ENCODE assay signal across 31 mouse cellular contexts in the genomic region with DNA sequence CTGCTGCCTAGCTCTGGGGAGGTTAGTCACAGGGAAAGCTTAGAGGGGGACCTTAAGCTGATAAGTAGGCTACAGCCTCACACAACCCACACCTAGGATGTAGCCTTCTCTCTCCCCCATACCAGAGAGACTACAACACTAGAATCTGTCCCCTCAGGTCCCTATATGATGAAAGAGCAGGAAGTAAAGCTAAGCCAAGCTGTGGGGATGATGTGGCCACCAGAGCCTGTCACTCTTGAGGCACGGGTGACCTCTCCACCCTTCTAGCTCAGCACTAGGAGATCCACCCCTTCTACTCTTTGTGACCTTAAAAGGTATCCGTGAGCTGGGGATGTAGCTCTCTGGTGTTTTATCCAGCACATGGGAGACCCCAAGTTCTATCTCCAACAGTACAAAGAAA. TPM values are rescaled to one million over a fixed set of nuclear protein-coding genes. Genes with fewer than 3 reads are reported as not detected.
DNase-seq lines count a peak whose midpoint lies in the region; ATAC-seq and TF ChIP-seq lines count a peak whose summit lies in the region.
"Had no signal": no experiment of that assay in that cellular context is flagged by ENCODE, and none has a peak within 500 bp of the region (broad histone marks: within the 10 kb centered on the region; RNA-seq: fewer than 3 reads in every experiment).

No protein-coding gene starts in this region.

- no peak overlapping the region for H3K4me2 ChIP-seq in liver, embryonic 15.5 days
- no peak overlapping the region for H3K4me2 ChIP-seq in hindbrain, embryonic 16.5 days (ENCODE audit: low read length)
- H3K4me2 ChIP-seq: forebrain, embryonic 13.5 days; heart, embryonic 12.5 days; heart, embryonic 15.5 days; hindbrain, embryonic 13.5 days had no signal

- WGBS in liver, embryonic 15.5 days (ENCODE audit: insufficient replicate concordance) = 39% methylated on average over 2 of the region's 2 CpGs
- WGBS in limb, embryonic 10.5 days = 84% methylated on average over 2 of the region's 2 CpGs
- WGBS in hindbrain, embryonic 16.5 days = 77% methylated on average over 2 of the region's 2 CpGs

- ATAC-seq in liver, embryonic 15.5 days (ENCODE audit: insufficient read depth) = no peak
- peak; percentile 14; the same call in 1 of the 2 replicates for ATAC-seq in neutrophil, adult 5-6 weeks (ENCODE audit: extremely low read depth, insufficient number of reproducible peaks, low FRiP score, poor library complexity, severe bottlenecking)
- ATAC-seq in hindbrain, embryonic 16.5 days = no peak
- ATAC-seq: forebrain, embryonic 13.5 days; forebrain, embryonic 16.5 days; hindbrain, postnatal 0 days; inflammation-experienced regulatory T-cells, adult 6 months; Patski had no signal

- no peak for TF ChIP-seq CTCF in testis, adult 2 months (IDR thresholded peaks at IDR 0.05; ENCODE audit: control insufficient read depth, insufficient read depth, insufficient replicate concordance, low read depth, low read length)

- H3K4me3 ChIP-seq in liver, embryonic 15.5 days (replicated peaks) = no peak overlapping the region
- H3K4me3 ChIP-seq in testis, adult 2 months (ENCODE audit: control insufficient read depth, low read depth, low read length) = no peak overlapping the region
- H3K4me3 ChIP-seq in limb, embryonic 10.5 days = no peak overlapping the region
- no peak overlapping the region for H3K4me3 ChIP-seq in hindbrain, embryonic 16.5 days (ENCODE audit: low read length)
- H3K4me3 ChIP-seq: forebrain, embryonic 10.5 days; forebrain, embryonic 13.5 days; heart, embryonic 12.5 days; heart, embryonic 15.5 days; hindbrain, embryonic 10.5 days; hindbrain, embryonic 13.5 days had no signal

- no peak overlapping the region for H3K9ac ChIP-seq in liver, embryonic 15.5 days
- no peak overlapping the region for H3K9ac ChIP-seq in hindbrain, embryonic 16.5 days (ENCODE audit: low read depth, low read length)
- H3K9ac ChIP-seq: forebrain, embryonic 13.5 days; heart, embryonic 12.5 days; heart, embryonic 15.5 days; hindbrain, embryonic 13.5 days had no signal

- no peaks in the 10 kb centered on the region for H3K36me3 ChIP-seq in liver, embryonic 15.5 days (replicated peaks)
- H3K36me3 ChIP-seq in testis, adult 2 months (ENCODE audit: control insufficient read depth, insufficient read depth, low read length) = no peaks in the 10 kb centered on the region
- no peaks in the 10 kb centered on the region for H3K36me3 ChIP-seq in limb, embryonic 10.5 days
- H3K36me3 ChIP-seq in hindbrain, embryonic 16.5 days (ENCODE audit: control insufficient read depth, insufficient read depth, low read length) = no peaks in the 10 kb centered on the region
- H3K36me3 ChIP-seq: forebrain, embryonic 10.5 days; G1E; heart, embryonic 12.5 days; heart, embryonic 15.5 days; hindbrain, embryonic 10.5 days; hindbrain, embryonic 13.5 days had no signal

- DNase-seq in liver = no peak
- DNase-seq in testis, postnatal 10 days (ENCODE audit: low spot score) = no peak
- DNase-seq in limb, embryonic 10.5 days (ENCODE audit: low spot score) = no peak
- DNase-seq in cerebellum, adult 8-10 months = no peak
- DNase-seq: adrenal gland, postnatal 10 days; adrenal gland, postnatal 36 days; B cell, adult 2 months; cerebellum, adult 11 months; cerebellum, adult 2 months; cerebellum, postnatal 10 days; cerebellum, postnatal 36 days; embryo, embryonic 11 days; gastrocnemius, postnatal 25 days; heart, postnatal 10 days; heart, postnatal 36 days had no signal

- no peak for TF ChIP-seq POLR2A in testis, adult 2 months (IDR thresholded peaks at IDR 0.05; ENCODE audit: control insufficient read depth, low read depth, low read length)

- H3K9me3 ChIP-seq in liver, embryonic 15.5 days (replicated peaks) = no peaks in the 10 kb centered on the region
- no peaks in the 10 kb centered on the region for H3K9me3 ChIP-seq in limb, embryonic 10.5 days (replicated peaks)
- H3K9me3 ChIP-seq in hindbrain, embryonic 16.5 days (ENCODE audit: control insufficient read depth, low read length) = no peaks in the 10 kb centered on the region
- H3K9me3 ChIP-seq: forebrain, embryonic 13.5 days; heart, embryonic 12.5 days; heart, embryonic 15.5 days; hindbrain, embryonic 13.5 days had no signal

- H3K27me3 ChIP-seq in liver, embryonic 15.5 days = peaks cover 22% of the 10 kb centered on the region; the same call in 1 of the 2 replicates
- H3K27me3 ChIP-seq in testis, adult 2 months (ENCODE audit: control insufficient read depth, insufficient read depth, low read length) = no peaks in the 10 kb centered on the region
- peaks cover 12% of the 10 kb centered on the region; the same call in 1 of the 2 replicates for H3K27me3 ChIP-seq in limb, embryonic 10.5 days (ENCODE audit: low read depth, poor library complexity, severe bottlenecking)
- H3K27me3 ChIP-seq in hindbrain, embryonic 16.5 days (replicated peaks; ENCODE audit: control insufficient read depth, insufficient read depth, low read length) = no peaks in the 10 kb centered on the region
- H3K27me3 ChIP-seq: Patski had no signal

- H3K4me1 ChIP-seq in liver, embryonic 15.5 days (replicated peaks) = peaks cover 20% of the 10 kb centered on the region
- H3K4me1 ChIP-seq in testis, adult 2 months (ENCODE audit: control insufficient read depth, insufficient read depth, low read length) = no peaks in the 10 kb centered on the region
- H3K4me1 ChIP-seq in limb, embryonic 10.5 days = peaks cover 40% of the 10 kb centered on the region
- no peaks in the 10 kb centered on the region for H3K4me1 ChIP-seq in hindbrain, embryonic 16.5 days (ENCODE audit: control insufficient read depth, insufficient read depth, low read depth, low read length)
- H3K4me1 ChIP-seq: forebrain, embryonic 13.5 days; heart, embryonic 12.5 days; hindbrain, embryonic 13.5 days had no signal

- 0 out of 2 replicates have a peak overlapping the region, but pooled peaks have one; percentile 19 for H3K27ac ChIP-seq in liver, embryonic 15.5 days (replicated peaks)
- 0 out of 2 replicates have a peak overlapping the region, but pooled peaks have one; percentile 63 for H3K27ac ChIP-seq in testis, adult 2 months (ENCODE audit: control insufficient read depth, insufficient read depth, low read depth, low read length)
- H3K27ac ChIP-seq in limb, embryonic 10.5 days = peak overlapping the region; percentile 54; the same call in 1 of the 2 replicates
- H3K27ac ChIP-seq in hindbrain, embryonic 16.5 days (ENCODE audit: low read depth, low read length) = no peak overlapping the region
- H3K27ac ChIP-seq: forebrain, embryonic 10.5 days; forebrain, embryonic 13.5 days; heart, embryonic 15.5 days; hindbrain, embryonic 10.5 days; hindbrain, embryonic 13.5 days; hindbrain, postnatal 0 days had no signal

RNA-seq across cellular contexts. Expression of a gene that starts 1.1 kb away (rescaled TPM):
- 185 and 214 TPM in 2 replicates for polyA plus RNA-seq in liver, embryonic 15.5 days (2015; fragmentation: Nextera tagmentation; extraction: Ambion mirVana)
- 197 and 328 TPM in 2 replicates for polyA plus RNA-seq in testis, adult 2 months (2012; rRNA removed)
- not detected in 2 replicates for polyA plus RNA-seq in limb, embryonic 10.5 days (2016; fragmentation: Nextera tagmentation; extraction: Ambion mirVana)
- 246 and 252 TPM in 2 replicates for total RNA-seq in neutrophil, adult 5-6 weeks (2017)
- polyA plus RNA-seq in hindbrain, embryonic 16.5 days (2015; fragmentation: Nextera tagmentation; extraction: Ambion mirVana) = 0.76 and 0.93 TPM in 2 replicates
- total RNA-seq: CH12.LX, G1E had no signal
- polyA plus RNA-seq: forebrain, embryonic 10.5 days; forebrain, embryonic 13.5 days; forebrain, embryonic 16.5 days; hindbrain, embryonic 10.5 days; hindbrain, embryonic 13.5 days had no signal

RNA-seq across cellular contexts. Expression of a gene that starts 6.5 kb away (rescaled TPM):
- polyA plus RNA-seq in liver, embryonic 15.5 days (2015; fragmentation: Nextera tagmentation; extraction: Ambion mirVana) = 12.0 and 12.2 TPM in 2 replicates
- polyA plus RNA-seq in testis, adult 2 months (2012; rRNA removed) = 7.5 and 7.6 TPM in 2 replicates
- polyA plus RNA-seq in limb, embryonic 10.5 days (2016; fragmentation: Nextera tagmentation; extraction: Ambion mirVana) = 32.7 and 37.0 TPM in 2 replicates
- 2.9 and 4.1 TPM in 2 replicates for total RNA-seq in neutrophil, adult 5-6 weeks (2017)
- 56.4 and 59.8 TPM in 2 replicates for polyA plus RNA-seq in hindbrain, embryonic 16.5 days (2015; fragmentation: Nextera tagmentation; extraction: Ambion mirVana)

RNA-seq across cellular contexts. Expression of a gene that starts 7.4 kb away (rescaled TPM):
- polyA plus RNA-seq in liver, embryonic 15.5 days (2015; fragmentation: Nextera tagmentation; extraction: Ambion mirVana) = 25.0 and 29.0 TPM in 2 replicates
- 92.9 and 102 TPM in 2 replicates for polyA plus RNA-seq in testis, adult 2 months (2012; rRNA removed)
- 36.3 and 37.0 TPM in 2 replicates for polyA plus RNA-seq in limb, embryonic 10.5 days (2016; fragmentation: Nextera tagmentation; extraction: Ambion mirVana)
- 31.8 and 39.5 TPM in 2 replicates for total RNA-seq in neutrophil, adult 5-6 weeks (2017)
- 161 and 196 TPM in 2 replicates for polyA plus RNA-seq in hindbrain, embryonic 16.5 days (2015; fragmentation: Nextera tagmentation; extraction: Ambion mirVana)

RNA-seq across cellular contexts. Expression of a gene that starts 36.0 kb away (rescaled TPM):
- 0.44 and 0.50 TPM in 2 replicates for polyA plus RNA-seq in liver, embryonic 15.5 days (2015; fragmentation: Nextera tagmentation; extraction: Ambion mirVana)
- polyA plus RNA-seq in testis, adult 2 months (2012; rRNA removed) = 36.3 and 39.4 TPM in 2 replicates
- 27.1 and 33.6 TPM in 2 replicates for polyA plus RNA-seq in limb, embryonic 10.5 days (2016; fragmentation: Nextera tagmentation; extraction: Ambion mirVana)
- total RNA-seq in neutrophil, adult 5-6 weeks (2017) = not detected in 2 replicates
- polyA plus RNA-seq in hindbrain, embryonic 16.5 days (2015; fragmentation: Nextera tagmentation; extraction: Ambion mirVana) = 71.2 and 79.0 TPM in 2 replicates
- polyA plus RNA-seq: inflammation-experienced regulatory T-cells, adult 6 months had no signal

RNA-seq across cellular contexts. Expression of a gene that starts 37.0 kb away (rescaled TPM):
- 17.0 and 18.0 TPM in 2 replicates for polyA plus RNA-seq in liver, embryonic 15.5 days (2015; fragmentation: Nextera tagmentation; extraction: Ambion mirVana)
- 255 and 278 TPM in 2 replicates for polyA plus RNA-seq in testis, adult 2 months (2012; rRNA removed)
- 61.3 and 74.8 TPM in 2 replicates for polyA plus RNA-seq in limb, embryonic 10.5 days (2016; fragmentation: Nextera tagmentation; extraction: Ambion mirVana)
- total RNA-seq in neutrophil, adult 5-6 weeks (2017) = 120 and 134 TPM in 2 replicates
- polyA plus RNA-seq in hindbrain, embryonic 16.5 days (2015; fragmentation: Nextera tagmentation; extraction: Ambion mirVana) = 41.1 and 57.5 TPM in 2 replicates

Comparison
In these comparisons a context has a peak if more than half of its experiments do, and no peak if none do; other contexts are left out.
1. RNA of a gene that starts 1.1 kb away (polyA plus RNA-seq): 197 to 328 TPM in testis, adult 2 months and 185 to 214 TPM in liver, embryonic 15.5 days; 0.76 to 0.93 TPM in hindbrain, embryonic 16.5 days and not detected in limb, embryonic 10.5 days; every median in the first group is over 10 times any median in the second.